Mouse (Mus musculus) erythroblast, adult 5-6 weeks (primary cell): ENCODE data around the gene Fam163a. TPM values are rescaled to one million over a fixed set of nuclear protein-coding genes. Genes with fewer than 3 reads are reported as not detected.

Experiments
- ATAC-seq: replicated peaks from 2 replicates; pipeline ENCODE4 v1.8.0; 2016; ENCODE audit warnings: moderate number of reproducible peaks, mild to moderate bottlenecking, moderate TSS enrichment, inconsistent platforms; ENCODE audit not compliant: poor library complexity, low FRiP score, severe bottlenecking
- total RNA-seq, 2 experiments: library from RNA; stranded (forward) in 1 of 2; stranded (reverse) in 1 of 2; fragments of 150-400 nt in 1 of 2; fragments of 200-764, 138-1000 nt in 1 of 2; gene quantifications; 2 replicates each; pipeline versions ENCODE4 v1.2.3 to v1.2.4; 2015 to 2017; ENCODE audit warnings: low replicate concordance in 2 of 2

The Fam163a gene
- total RNA-seq, 2 experiments from 2014 or later: not detected

DNA sequence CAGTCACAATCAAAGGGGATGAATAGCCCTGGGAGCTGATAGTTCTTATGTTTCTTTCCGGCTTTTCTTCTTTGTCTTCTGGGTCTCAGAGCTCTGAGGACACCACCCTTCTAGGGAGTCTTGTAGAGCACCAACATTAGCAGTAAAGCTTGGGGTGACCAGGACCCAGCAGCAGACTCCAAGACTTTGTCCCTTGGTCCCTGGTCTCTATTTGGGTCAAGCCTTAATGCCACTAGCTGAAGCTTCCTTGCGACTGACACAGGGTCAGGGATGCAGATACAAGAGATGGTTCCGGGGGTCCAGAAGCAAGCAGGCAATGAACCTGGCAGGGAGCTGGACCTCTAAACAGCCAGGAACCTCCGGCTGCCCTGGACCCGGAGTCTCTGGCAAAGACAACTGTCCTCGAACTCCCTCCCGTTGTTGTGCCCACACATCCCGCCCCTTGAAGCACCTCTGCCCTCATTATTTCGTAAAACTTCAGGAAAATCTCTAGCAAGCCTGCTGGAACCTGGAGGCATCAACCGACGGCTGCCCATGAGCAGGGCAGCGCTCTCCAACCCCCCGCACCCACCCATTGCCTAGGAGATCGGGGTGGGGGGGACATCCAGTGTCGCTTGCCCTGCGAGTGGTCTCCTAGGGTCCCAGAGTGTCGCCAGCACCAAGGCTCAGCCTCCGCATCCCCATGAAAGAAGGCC is 718 bp downstream of the Fam163a start:
- no peak for ATAC-seq

DNA sequence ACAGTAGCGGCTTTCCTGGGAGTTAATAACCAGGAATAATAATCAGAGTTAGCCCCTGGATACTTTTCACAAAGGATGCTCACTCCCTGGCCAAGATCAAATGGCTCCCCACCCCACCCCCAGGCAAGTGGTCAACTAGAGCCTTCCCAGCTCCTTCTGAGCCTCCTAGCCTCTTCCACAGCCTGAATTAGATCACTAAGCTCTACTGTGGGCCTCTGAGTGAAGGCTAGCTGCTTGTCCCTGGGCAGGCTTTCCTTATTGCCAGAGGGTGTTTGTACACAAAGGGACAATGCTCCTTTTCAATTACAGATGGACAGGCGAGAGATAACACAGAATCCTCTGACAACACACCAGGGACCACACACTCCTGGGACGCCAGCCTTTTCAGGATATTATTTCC is 2.2 kb downstream of the Fam163a start:
- ATAC-seq: no peak

DNA sequence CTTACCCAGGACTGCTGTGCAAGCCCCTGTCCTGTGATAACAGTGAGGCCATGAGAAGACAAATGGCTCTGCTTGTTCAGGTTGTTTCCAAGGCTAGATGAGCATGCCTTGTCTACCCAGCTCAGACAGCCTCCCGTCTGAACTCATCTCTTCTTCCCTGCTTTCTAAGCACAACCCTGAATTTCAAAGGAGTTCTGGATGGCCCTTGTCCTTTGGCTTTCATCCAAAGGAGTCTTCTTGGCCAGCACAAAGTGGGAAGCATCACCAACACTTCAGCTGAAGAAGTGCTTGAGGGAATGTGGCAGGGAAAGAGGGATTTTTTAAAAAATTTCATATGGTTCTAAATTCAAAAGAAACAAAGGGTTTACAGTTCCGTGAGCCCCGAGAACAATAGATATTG is 3.8 kb downstream of the Fam163a start:
- ATAC-seq: no peak

DNA sequence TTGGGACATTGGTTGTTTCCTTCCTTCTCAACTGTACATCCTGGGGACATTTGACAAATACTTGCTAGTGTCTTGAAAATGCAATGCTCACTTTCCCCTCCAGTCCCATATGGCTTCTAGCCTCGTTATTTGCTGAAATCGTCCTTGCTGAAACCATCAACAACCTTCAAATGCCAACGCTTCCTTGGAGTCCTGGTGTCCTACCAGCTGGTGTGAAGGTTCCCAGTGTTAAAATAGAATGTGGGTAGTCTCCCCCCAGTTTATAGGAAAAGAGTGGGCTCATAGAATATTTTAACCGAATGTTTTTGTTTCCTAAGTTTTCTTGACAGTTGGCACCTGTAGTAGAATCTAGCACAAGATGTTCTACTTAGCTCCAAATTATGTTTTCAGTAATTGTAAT is 7.2 kb downstream of the Fam163a start:
- no peak for ATAC-seq

DNA sequence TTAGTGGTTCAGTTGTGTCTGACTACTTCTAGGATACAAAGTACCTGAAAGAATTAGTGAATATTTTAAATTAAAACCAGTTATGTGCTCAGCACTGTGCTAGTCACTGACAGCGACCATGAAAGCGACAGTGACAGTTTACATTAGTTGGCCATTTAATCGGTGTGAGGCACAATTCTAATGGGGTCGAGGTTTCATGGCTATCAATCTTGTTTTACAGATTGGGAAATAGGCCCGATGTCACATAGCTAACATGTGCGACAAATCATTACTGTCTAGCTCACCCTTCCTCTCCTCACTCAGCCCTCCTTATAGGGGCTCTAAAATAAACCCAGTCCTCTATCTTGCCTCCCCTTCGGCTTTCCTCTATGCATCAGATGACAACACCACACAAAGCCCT is 11.5 kb downstream of the Fam163a start:
- ATAC-seq: no peak

DNA sequence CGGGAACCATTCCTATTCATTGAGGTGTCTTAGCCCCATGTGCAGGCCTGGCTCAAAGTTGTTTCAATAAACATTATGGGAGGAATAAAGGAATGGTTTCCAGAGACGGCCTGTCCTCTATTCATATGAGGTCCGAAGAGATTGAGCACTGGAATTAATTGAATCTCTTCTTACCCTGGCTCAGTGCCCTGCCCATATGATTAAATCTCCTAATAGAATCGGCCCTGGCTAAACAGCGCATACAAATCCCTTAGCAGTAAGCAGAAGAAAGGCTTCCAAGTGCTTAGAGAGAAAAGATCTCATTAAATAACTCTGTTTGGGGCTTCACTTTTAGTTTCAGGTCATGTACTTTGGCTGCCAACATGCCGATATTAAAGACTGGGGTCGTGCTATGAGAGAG is 12.0 kb downstream of the Fam163a start:
- no peak for ATAC-seq

DNA sequence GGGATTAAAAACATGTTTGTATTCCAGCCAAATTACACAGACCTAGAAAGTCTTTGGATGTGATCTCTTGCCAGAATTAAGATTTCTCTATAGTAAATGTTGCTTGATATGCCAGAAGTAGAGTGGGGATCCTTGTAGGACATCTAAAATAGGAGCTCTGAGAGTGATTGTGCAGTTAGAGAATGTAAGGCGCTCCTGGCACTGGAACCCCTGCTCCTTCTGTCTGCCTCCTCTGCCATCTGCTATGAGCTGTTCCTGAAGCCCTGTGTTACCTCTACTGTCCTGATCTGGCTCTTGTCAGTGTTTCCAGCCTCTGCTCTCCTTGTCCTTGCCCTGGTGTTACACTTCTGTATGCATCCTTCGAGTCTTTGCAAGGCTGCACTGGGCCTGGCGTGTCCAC is 18.2 kb downstream of the Fam163a start:
- no peak for ATAC-seq

DNA sequence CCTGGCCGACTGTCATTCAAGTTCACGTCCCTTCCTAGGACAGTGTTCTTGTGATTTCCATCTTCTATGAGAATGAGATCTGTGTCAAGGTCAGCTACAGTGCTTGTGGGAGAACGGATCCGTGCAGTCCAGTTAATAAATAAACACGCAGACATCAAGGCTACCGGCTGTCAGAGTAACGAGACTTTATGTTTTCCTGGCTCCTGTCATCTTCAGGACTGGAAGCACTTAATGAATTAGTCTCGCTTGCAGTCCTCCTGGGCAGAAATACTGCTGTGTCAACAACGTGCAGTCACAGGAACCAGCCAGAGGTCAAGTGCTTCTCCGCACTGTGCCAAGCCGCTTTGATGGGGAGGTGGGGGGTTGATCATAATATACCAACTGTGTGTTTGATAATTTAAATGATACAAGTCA is 20.7 kb downstream of the Fam163a start:
- ATAC-seq: no peak

DNA sequence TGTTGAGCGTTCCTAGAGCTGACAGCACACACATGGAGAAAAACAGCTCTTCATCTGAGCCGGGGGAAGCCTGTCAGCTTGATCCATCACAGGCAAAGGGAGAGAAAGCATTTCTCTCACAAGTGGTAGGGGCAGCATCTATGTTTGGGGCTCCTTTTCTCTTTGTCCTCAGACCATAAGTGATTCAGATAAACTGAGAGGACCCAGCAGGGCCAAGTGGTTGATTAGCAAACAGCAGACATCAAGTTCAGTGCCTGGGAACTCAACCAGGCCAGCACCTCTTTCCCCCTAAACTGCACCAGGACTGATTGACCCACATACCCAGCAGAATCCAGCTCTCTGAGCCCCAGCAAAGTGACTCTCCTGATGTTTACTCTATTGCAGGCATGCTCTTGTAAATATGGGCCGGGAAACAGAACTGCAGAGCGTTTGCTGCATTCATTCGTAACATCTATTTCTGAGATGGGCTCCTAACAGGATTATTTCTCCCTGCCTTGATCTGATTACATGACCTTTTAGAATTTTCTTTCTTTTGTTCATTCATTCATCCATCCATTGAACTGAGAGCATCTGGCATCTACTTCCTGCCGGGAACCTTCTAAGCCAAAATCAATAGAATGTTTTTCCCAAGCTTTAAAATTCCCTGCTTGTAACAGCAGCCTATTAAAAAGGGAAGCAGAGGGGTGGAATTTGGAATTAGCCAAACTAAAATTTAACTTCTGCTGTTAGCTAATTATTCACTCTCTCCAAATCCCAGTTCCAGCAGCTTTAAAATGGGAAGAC is 21.5 kb downstream of the Fam163a start:
- ATAC-seq: no peak

DNA sequence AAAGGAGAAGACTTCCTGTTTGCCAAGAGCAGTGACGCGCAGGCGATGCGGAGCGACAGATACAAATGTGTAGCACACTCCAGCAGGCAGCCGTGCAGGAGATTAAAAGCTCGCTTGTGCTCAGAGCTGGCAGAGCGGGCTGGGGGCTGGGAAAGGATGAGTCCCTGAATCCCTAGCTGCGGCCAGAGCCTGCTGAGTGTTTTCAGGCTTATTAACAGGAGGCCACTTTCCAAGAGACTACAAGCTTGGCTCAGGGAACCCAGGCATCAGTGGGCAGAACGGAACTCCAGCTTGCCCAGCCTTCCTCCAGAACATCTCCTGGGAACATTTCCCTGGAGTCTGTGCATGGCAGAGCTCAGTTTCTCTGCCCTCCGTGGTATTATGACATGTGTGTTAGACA is 25.0 kb downstream of the Fam163a start:
- ATAC-seq: no peak

DNA sequence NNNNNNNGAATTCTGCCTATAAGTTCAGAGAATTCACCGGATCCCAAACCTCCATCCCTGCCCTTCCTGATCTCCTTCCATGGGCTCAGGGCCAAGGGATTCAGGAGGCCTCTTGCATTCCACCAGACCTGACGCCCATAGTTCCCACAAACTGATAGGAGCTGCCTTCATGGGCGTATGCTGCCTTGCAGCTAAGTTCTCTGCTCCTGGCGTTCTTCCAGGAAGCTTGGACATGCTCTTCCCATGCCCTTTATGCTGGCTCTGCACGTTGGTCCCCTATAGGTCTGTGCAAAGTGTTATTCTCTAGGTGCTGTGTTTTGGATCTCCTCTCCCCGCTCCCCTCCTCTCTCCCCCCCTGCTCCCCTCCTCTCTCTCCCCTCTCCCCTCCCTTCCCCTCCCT is 36.1 kb downstream of the Fam163a start:
- no peak for ATAC-seq

DNA sequence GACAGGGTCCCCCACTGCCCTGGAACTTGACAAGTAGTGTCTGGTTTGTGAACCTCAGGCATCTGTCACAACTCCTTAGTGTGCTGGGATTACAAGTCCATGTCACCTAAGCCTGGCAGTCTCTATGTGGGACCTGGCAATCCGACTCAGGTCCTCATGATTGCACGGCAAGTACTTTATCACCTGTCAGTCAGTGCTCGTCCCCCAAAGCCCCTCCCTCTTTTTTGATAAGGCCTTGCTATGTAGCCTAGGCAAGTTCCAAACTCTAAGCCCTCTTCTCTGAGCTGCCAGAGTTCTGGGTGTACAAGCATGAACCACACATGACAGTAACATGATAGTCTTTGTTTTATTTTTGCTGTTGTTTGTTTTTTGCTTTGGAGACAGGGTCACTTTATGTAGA is 88.1 kb downstream of the Fam163a start:
- ATAC-seq: no peak

DNA sequence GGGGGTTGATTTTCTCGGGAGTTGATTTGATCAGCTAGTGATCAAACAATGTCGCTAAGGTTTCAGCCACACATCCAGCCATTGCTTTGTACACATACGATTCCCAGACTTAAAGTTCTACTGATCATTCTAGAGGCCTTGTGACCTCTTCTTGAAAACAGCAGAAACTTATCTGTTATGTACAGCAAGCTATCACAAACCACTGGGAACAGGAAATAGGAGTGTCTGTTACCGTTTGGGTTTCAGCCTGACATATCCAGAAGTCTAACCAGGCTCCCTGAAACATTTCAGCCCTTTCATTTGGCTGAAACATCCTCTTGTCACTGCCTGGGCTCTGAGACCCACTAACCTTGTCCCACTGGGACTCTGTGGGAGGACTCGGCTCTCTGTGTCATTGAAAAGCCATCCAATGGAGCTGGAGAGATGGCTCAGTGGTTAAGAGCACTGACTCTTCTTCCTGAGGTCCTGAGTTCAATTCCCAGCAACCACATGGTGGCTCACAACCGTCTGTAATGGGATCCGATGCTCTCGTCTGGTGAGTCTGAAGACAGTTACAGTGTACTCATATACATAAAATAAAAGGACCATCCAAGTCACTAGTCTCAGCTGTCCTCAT is 90.8 kb downstream of the Fam163a start:
- no peak for ATAC-seq

DNA sequence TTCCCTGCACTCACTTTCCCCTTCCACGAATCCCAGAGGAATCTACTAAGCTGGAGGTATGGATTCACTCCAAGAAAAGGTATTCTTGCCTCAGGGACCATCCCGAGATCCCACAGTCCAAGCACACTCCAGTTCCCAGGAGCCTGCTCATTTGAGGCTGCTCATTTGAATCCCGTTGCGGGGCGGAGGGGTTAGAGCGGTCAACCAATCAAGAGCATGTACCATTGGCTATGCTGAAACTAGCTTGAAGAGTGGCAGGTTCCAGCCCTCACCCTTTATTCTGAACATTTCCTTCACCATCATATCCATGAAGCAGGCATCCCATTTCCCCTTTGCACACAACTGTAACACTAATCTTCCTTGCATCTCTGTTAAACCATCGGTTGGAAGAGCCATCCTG is 92.7 kb downstream of the Fam163a start:
- ATAC-seq: no peak

DNA sequence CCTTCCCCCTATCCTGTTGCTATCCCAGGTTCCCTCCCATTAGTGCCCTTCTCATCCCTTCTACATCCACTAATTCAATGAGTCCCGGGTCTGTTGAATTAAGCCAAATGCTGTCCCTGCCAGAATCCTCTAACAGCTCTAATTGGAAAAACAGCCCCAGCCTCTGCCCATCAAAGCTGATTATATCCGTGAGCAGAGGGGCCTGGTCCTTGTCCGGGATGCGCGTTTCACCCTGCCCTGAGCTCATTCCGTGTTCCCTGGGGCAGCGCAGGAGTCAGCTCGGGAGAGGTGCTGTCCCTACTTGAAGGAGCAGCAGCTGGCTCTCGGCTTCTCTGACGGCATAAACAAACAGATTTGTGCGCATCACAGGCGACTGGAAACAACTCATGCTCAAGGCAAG is 93.1 kb downstream of the Fam163a start:
- no peak for ATAC-seq

DNA sequence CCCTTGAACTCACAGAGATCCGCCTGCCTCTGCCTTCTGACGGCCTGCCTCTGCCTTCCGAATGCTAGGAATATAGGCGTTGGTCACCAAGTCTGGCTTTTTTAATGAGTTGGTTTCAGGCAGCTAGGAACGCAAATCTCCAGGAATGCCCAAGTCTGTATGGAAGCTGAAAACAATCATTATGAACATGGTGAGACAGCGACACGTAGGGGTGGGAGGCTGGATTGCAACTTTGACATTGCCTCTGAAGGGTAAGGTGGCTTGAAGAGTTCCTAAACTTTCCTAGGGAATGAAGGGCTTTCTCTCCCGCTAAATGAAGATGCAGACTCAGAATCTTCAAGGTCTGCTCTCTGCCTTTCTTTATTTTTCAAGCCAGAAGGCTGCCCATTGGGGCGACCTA is 93.7 kb downstream of the Fam163a start:
- no peak for ATAC-seq

DNA sequence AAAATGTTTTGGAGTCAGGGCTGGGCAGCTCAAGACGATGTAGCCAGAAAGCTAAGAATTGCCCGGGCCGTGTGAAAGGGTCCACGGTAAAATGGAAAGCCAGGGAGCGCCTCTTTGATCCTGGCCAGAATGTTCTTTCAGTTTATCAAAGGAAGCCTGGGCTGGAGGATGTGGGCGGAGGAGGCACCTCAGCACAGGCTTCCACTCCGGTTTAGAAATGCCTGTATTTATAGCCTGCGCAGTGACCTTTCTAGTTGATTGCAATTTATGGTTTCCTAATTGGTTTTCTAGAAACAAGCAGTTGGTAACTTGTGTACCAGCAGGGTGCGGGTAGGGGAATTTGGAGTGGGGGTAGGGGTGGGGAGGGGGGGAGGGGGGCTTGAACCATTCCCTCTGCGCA is 96.4 kb downstream of the Fam163a start:
- ATAC-seq: no peak

DNA sequence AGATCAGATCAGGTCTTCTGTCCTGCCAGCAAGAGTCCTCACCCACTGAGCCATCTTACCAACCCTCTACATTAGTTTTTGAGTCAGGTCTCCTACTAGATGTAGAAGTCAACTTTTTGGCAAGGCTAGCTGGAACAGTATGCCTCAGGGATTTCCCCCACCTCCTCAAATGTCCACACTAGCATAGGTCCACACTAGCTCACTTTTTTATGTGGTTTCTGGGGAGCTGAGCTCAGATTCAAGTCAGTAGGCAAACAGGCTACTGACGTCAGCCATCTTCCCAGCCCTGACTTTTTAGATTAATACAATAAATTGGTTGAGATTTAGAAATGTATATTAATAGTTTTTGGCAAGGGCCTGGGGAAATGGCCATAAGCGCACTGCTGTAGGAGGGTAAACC is 97.4 kb downstream of the Fam163a start:
- ATAC-seq: no peak

DNA sequence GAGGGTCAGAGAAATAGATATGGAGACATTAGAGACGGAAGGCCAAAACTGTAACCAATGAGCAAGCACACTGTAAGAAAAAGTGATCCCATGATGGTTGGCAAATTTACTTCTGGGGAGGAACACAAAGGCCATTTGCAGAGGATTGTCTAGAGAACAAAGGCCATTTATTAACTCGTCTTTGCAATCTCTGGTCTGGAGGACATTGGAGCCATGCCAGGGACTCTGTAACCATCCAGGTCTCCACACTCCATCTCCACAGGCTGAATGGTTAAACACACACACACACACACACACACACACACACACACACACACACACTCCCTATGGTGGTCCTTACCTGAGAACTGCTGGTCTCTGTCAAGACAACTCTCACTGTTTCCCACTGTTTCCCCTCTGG is 99.4 kb downstream of the Fam163a start:
- ATAC-seq: no peak

DNA sequence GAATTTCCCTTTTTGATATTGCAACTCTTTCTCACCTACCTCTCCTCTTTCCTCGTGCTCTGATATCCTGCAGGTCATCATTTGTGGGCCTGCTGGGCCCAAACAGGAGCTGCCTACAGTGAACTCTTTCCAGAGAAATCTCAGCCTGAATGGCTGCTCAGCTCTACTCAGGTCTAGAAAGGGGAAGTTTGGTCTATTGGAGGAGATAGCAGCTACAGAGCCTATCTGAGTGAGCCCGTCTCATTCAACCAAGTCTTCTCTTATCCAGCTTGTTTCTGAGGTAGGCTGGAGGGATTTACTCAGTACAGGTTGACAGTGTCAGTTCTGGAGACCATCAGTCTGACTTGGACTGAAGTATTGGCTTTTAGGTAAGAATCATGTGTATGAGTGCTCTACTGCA is 101.1 kb downstream of the Fam163a start:
- ATAC-seq: no peak

DNA sequence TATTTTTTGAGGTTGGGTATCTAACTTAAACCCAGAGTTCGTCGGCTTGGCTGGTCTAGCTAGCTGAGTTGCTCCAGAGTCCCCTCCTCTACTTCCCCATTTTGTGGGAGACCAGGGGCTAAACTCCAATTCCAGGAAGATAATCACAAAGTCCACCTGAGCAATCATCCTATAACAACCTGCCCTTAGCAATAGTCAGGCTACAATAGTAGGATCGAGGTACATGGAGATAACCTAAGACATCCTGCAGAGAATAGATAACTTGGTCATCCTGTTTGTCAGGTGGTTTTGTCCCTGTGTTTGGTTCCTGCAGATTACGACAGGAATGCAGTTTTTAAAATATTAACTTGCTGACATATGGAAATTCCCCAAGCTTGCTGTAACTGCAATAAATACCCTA is 113.0 kb downstream of the Fam163a start:
- no peak for ATAC-seq
